ENCODE assay signal across 9 mouse cellular contexts in the genomic region with DNA sequence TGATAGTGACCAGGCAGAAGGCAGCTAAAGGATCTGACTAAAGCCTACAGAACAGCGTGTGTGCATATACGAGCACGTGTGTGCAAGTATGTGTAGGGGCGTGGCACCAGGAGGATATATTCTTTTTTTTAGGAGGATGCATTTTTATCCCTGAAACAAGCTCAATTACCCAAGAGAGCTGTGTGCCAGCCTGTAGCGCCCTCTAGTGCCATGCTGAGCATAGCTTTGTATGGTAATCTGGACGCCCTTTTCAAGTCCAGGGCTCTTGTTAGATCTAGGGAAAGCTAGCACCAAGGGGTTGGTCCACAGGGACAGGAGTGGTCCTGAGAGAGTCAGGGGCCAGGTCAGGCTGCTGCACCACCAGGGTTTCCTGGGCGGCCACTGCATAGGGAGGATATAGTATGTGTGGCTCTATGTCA. TPM values are rescaled to one million over a fixed set of nuclear protein-coding genes. Genes with fewer than 3 reads are reported as not detected.
DNase-seq lines count a peak whose midpoint lies in the region; ATAC-seq lines count a peak whose summit lies in the region.
"Had no signal": no experiment of that assay in that cellular context is flagged by ENCODE, and none has a peak within 500 bp of the region (broad histone marks: within the 10 kb centered on the region; RNA-seq: fewer than 3 reads in every experiment).

No protein-coding gene starts in this region.

- no peaks in the 10 kb centered on the region for H3K9me3 ChIP-seq in heart, embryonic 10.5 days
- H3K9me3 ChIP-seq in forebrain, embryonic 11.5 days (ENCODE audit: control insufficient read depth, low read length) = no peaks in the 10 kb centered on the region
- H3K9me3 ChIP-seq in hindbrain, embryonic 12.5 days (replicated peaks) = no peaks in the 10 kb centered on the region
- H3K9me3 ChIP-seq: megakaryocyte, embryonic 14.5 days had no signal

- peaks cover under 1% of the 10 kb centered on the region; the same call in 1 of the 2 replicates for H3K4me1 ChIP-seq in heart, embryonic 10.5 days
- H3K4me1 ChIP-seq in forebrain, embryonic 11.5 days (replicated peaks; ENCODE audit: control insufficient read depth, insufficient read depth, low read length) = no peaks in the 10 kb centered on the region
- no peaks in the 10 kb centered on the region for H3K4me1 ChIP-seq in hindbrain, embryonic 12.5 days

- no peak overlapping the region for H3K4me3 ChIP-seq in heart, embryonic 10.5 days
- no peak overlapping the region for H3K4me3 ChIP-seq in forebrain, embryonic 11.5 days (ENCODE audit: low read depth, low read length)
- H3K4me3 ChIP-seq in hindbrain, embryonic 12.5 days = no peak overlapping the region
- H3K4me3 ChIP-seq: megakaryocyte, embryonic 14.5 days had no signal

- no peaks in the 10 kb centered on the region for H3K27me3 ChIP-seq in heart, embryonic 10.5 days (ENCODE audit: insufficient read depth, poor library complexity, severe bottlenecking)
- no peaks in the 10 kb centered on the region for H3K27me3 ChIP-seq in forebrain, embryonic 11.5 days (ENCODE audit: control insufficient read depth, insufficient read depth, low read length)
- no peaks in the 10 kb centered on the region for H3K27me3 ChIP-seq in hindbrain, embryonic 12.5 days

- no peak overlapping the region for H3K9ac ChIP-seq in forebrain, embryonic 11.5 days (ENCODE audit: low read length)
- no peak overlapping the region for H3K9ac ChIP-seq in hindbrain, embryonic 12.5 days

- peaks cover 61% of the 10 kb centered on the region for H3K36me3 ChIP-seq in heart, embryonic 10.5 days
- H3K36me3 ChIP-seq in forebrain, embryonic 11.5 days (ENCODE audit: control insufficient read depth, insufficient read depth, low read length) = peaks cover 7% of the 10 kb centered on the region
- H3K36me3 ChIP-seq in hindbrain, embryonic 12.5 days = peaks cover 60% of the 10 kb centered on the region

- 27% methylated on average over 7 of the region's 7 CpGs for WGBS in heart, embryonic 10.5 days
- 21% methylated on average over 7 of the region's 7 CpGs for WGBS in forebrain, embryonic 11.5 days
- 19% methylated on average over 7 of the region's 7 CpGs for WGBS in hindbrain, embryonic 12.5 days

- H3K27ac ChIP-seq in heart, embryonic 10.5 days = no peak overlapping the region
- H3K27ac ChIP-seq in forebrain, embryonic 11.5 days (ENCODE audit: low read depth, low read length) = no peak overlapping the region
- no peak overlapping the region for H3K27ac ChIP-seq in hindbrain, embryonic 12.5 days

- DNase-seq in heart, adult 18-20 months = peak; percentile 63 to 85
- no peak for DNase-seq in heart, embryonic 10.5 days (ENCODE audit: low spot score)
- DNase-seq in brain, adult 2 months (ENCODE audit: low read depth, low spot score) = peak; percentile 86
- peak; percentile 87 for DNase-seq in forebrain, embryonic 11.5 days (ENCODE audit: low spot score)
- DNase-seq in layer of hippocampus, postnatal 25 days (ENCODE audit: extremely low spot score in 1 of 2, low spot score in 1 of 2) = peak; percentile 56 to 86
- DNase-seq in spleen, postnatal 4 days (ENCODE audit: low spot score in 2 of 2) = peak; percentile 48 to 80

- ATAC-seq in forebrain, embryonic 11.5 days (replicated peaks; ENCODE audit: low FRiP score) = peak; percentile 51
- 0 out of 2 replicates have a peak, but pooled peaks have one; percentile 5 for ATAC-seq in hindbrain, embryonic 12.5 days (ENCODE audit: low FRiP score)
- ATAC-seq in megakaryocyte-erythroid progenitor cell, adult 5-6 weeks (replicated peaks; ENCODE audit: low FRiP score, low TSS enrichment, poor library complexity, severe bottlenecking) = peak; percentile 67; the same call in 1 of the 2 replicates

- H3K4me2 ChIP-seq in forebrain, embryonic 11.5 days (ENCODE audit: low read depth, low read length, severe bottlenecking) = no peak overlapping the region
- no peak overlapping the region for H3K4me2 ChIP-seq in hindbrain, embryonic 12.5 days (replicated peaks)

RNA-seq across cellular contexts. Expression of gene Fgfr3, which starts 16.4 kb away (rescaled TPM):
- total RNA-seq in heart, adult 18-20 months (2021) = 10 to 100 TPM; 10.3 to 11.9 TPM
- polyA plus RNA-seq in heart, embryonic 10.5 days (2016; fragmentation: Nextera tagmentation; extraction: Ambion mirVana) = 5.8 and 8.6 TPM in 2 replicates
- 100 and 105 TPM in 2 replicates for polyA plus RNA-seq in forebrain, embryonic 11.5 days (2014; fragmentation: Nextera tagmentation; extraction: Ambion mirVana)
- 63.6 and 68.4 TPM in 2 replicates for polyA plus RNA-seq in hindbrain, embryonic 12.5 days (2016; fragmentation: Nextera tagmentation; extraction: Ambion mirVana)
- 100 to 1,000 TPM; 107 to 123 TPM for total RNA-seq in layer of hippocampus, postnatal 25 days (2021)
- total RNA-seq in megakaryocyte-erythroid progenitor cell, adult 5-6 weeks (2014; fragmentation: Nextera tagmentation) = not detected in 2 replicates
- not detected in 2 replicates for total RNA-seq in megakaryocyte-erythroid progenitor cell, adult 5-6 weeks (2017)

RNA-seq across cellular contexts. Expression of gene Letm1, which starts 44.7 kb away (rescaled TPM):
- total RNA-seq in heart, adult 18-20 months (2021) = 100 to 1,000 TPM; 141 to 143 TPM
- polyA plus RNA-seq in heart, embryonic 10.5 days (2016; fragmentation: Nextera tagmentation; extraction: Ambion mirVana) = 53.2 and 56.3 TPM in 2 replicates
- polyA plus RNA-seq in forebrain, embryonic 11.5 days (2014; fragmentation: Nextera tagmentation; extraction: Ambion mirVana) = 59.7 and 63.9 TPM in 2 replicates
- 57.3 and 58.0 TPM in 2 replicates for polyA plus RNA-seq in hindbrain, embryonic 12.5 days (2016; fragmentation: Nextera tagmentation; extraction: Ambion mirVana)
- total RNA-seq in layer of hippocampus, postnatal 25 days (2021) = 100 to 1,000 TPM in 1 of 2 experiments, 10 to 100 TPM in 1; 98.8 to 103 TPM
- total RNA-seq in megakaryocyte-erythroid progenitor cell, adult 5-6 weeks (2014; fragmentation: Nextera tagmentation) = 21.0 and 26.1 TPM in 2 replicates
- total RNA-seq in megakaryocyte-erythroid progenitor cell, adult 5-6 weeks (2017) = 20.6 and 23.1 TPM in 2 replicates

Comparison
In these comparisons a context has a peak if more than half of its experiments do, and no peak if none do; other contexts are left out.
1. ATAC-seq: peak in every context shown above with its lines; median percentile 67 in megakaryocyte-erythroid progenitor cell, adult 5-6 weeks; 51 in forebrain, embryonic 11.5 days; 5 in hindbrain, embryonic 12.5 days.
2. RNA of gene Fgfr3, which starts 16.4 kb away (total RNA-seq): 107 to 123 TPM in layer of hippocampus, postnatal 25 days and 10.3 to 11.9 TPM in heart, adult 18-20 months; not detected in megakaryocyte-erythroid progenitor cell, adult 5-6 weeks; every median in the first group is over 10 times any median in the second.